Mouse (Mus musculus): ENCODE data around the gene Sh3bp2.

DNA sequence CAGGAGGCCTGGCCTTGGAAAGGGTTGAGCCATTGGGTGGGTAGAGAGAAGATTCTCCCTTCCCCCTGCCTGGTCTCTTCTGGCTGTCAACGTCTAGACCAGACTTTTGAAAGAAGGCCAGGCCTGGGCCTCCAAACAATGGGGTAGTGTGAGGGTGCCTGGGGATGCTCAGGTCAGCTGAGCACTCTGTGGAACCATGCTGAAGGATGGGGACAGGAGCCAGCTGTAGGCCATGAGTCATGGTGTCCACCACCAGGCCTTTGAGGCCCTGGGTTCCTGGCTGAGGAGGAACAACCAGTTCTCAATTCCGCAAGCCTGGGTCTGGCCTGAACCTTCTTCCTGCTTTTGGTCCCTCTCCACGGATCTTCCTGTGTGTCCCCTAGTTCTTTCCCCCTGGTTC lies 8.2 kb downstream of the Sh3bp2 start:
- TF ChIP-seq POLR2A (IDR thresholded peaks at IDR 0.05; ENCODE audit: borderline replicate concordance, control insufficient read depth, low read depth, low read length) = no peak
- no peak for TF ChIP-seq CTCF (IDR thresholded peaks at IDR 0.05; ENCODE audit: control insufficient read depth, insufficient read depth, low read length)
